Mouse (Mus musculus): Measurements from ENCODE around the gene Ugt1a7c.

DNA sequence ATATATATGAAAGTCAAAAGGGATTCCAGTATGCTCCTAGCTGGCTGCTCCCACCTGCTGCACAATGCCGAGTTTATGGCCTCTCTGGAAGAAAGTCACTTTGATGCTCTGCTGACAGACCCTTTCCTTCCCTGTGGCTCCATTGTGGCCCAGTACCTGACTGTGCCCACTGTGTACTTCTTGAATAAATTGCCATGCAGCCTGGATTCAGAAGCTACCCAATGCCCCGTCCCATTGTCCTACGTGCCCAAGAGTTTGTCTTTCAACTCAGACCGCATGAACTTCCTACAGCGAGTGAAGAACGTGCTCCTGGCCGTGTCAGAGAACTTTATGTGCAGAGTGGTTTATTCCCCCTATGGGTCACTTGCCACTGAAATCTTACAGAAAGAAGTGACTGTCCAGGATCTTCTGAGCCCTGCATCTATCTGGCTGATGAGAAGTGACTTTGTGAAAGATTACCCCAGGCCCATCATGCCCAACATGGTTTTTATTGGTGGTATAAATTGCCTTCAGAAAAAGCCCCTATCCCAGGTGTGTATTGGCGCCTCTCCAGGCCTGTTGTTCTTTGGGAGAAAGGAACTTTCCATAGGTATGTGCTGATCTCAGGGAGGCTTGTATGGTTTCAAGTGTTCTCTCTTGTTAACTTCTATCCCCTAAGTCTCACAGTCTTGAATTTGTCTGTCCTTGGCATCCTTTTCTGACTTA, 117.6 kb downstream of the Ugt1a7c start:
- TF ChIP-seq CTCF (IDR thresholded peaks at IDR 0.05), result no peak
- TF ChIP-seq EP300 (IDR thresholded peaks at IDR 0.05), result no peak

All from lung, postnatal 0 days (tissue).